Mouse (Mus musculus): ENCODE data around the gene Glod5. TPM values are rescaled to one million over a fixed set of nuclear protein-coding genes. Genes with fewer than 3 reads are reported as not detected.

Glod5 gene
- 0.19 TPM in 1 of 2 replicates, not detected in the other for polyA plus RNA-seq (2012; rRNA removed)

GRCm38 (mm10) chrX:8018286-8018685 lies at the start of gene Glod5:
Gene Glod5 (minus strand): TSS chrX:8018492.

GRCm38 (mm10) chrX:7977892-7978291 lies 40.4 kb downstream of the Glod5 start, which contains the start of gene Gata1:
Gene Gata1 (minus strand): TSS chrX:7978071.

Other genes starting within 250 kb of the Glod5 start
- 72.0 and 84.3 TPM in 2 replicates for gene Gripap1, start 228.7 kb downstream of the Glod5 start, polyA plus RNA-seq (2012; rRNA removed)
- 2.8 and 3.9 TPM in 2 replicates for gene Kcnd1, start 196.2 kb downstream of the Glod5 start, polyA plus RNA-seq (2012; rRNA removed)
- 43.7 and 56.6 TPM in 2 replicates for gene Otud5, start 177.1 kb downstream of the Glod5 start, polyA plus RNA-seq (2012; rRNA removed)
- gene Pim2, start 140.2 kb downstream of the Glod5 start, polyA plus RNA-seq (2012; rRNA removed) = 11.3 and 13.8 TPM in 2 replicates
- gene Slc35a2, start 134.5 kb downstream of the Glod5 start, polyA plus RNA-seq (2012; rRNA removed) = 15.1 and 29.0 TPM in 2 replicates
- 167 and 254 TPM in 2 replicates for gene Pqbp1, start 119.2 kb downstream of the Glod5 start, polyA plus RNA-seq (2012; rRNA removed)
- 52.5 and 81.8 TPM in 2 replicates for gene Timm17b, start 119.1 kb downstream of the Glod5 start, polyA plus RNA-seq (2012; rRNA removed)
- gene Gm10491, start 110.7 kb downstream of the Glod5 start, polyA plus RNA-seq (2012; rRNA removed) = not detected in 2 replicates
- gene Gm10490, start 109.0 kb downstream of the Glod5 start, polyA plus RNA-seq (2012; rRNA removed) = 0.29 TPM in 1 of 2 replicates, not detected in the other
- 14.0 and 40.0 TPM in 2 replicates for gene Pcsk1n, start 98.7 kb downstream of the Glod5 start, polyA plus RNA-seq (2012; rRNA removed)
- 0.07 and 0.11 TPM in 2 replicates for gene Eras, start 89.9 kb downstream of the Glod5 start, polyA plus RNA-seq (2012; rRNA removed)
- gene Hdac6, start 70.6 kb downstream of the Glod5 start, polyA plus RNA-seq (2012; rRNA removed) = 88.1 and 106 TPM in 2 replicates
- gene Gata1, start 40.4 kb downstream of the Glod5 start, polyA plus RNA-seq (2012; rRNA removed) = 9.1 and 11.0 TPM in 2 replicates
- 56.8 and 78.2 TPM in 2 replicates for gene Suv39h1, start 56.3 kb upstream of the Glod5 start, polyA plus RNA-seq (2012; rRNA removed)
- 1.7 and 1.8 TPM in 2 replicates for gene Was, start 72.0 kb upstream of the Glod5 start, polyA plus RNA-seq (2012; rRNA removed)
- 85.7 and 88.6 TPM in 2 replicates for gene Wdr13, start 114.4 kb upstream of the Glod5 start, polyA plus RNA-seq (2012; rRNA removed)
- gene Rbm3, start 127.4 kb upstream of the Glod5 start, polyA plus RNA-seq (2012; rRNA removed) = 596 and 658 TPM in 2 replicates
- gene Tbc1d25, start 157.7 kb upstream of the Glod5 start, polyA plus RNA-seq (2012; rRNA removed) = 10.1 and 13.4 TPM in 2 replicates
- gene Ebp, start 175.0 kb upstream of the Glod5 start, polyA plus RNA-seq (2012; rRNA removed) = 15.4 and 22.9 TPM in 2 replicates
- gene Porcn, start 188.0 kb upstream of the Glod5 start, polyA plus RNA-seq (2012; rRNA removed) = 18.3 and 35.3 TPM in 2 replicates
- 33.4 and 40.6 TPM in 2 replicates for gene Ftsj1, start 233.9 kb upstream of the Glod5 start, polyA plus RNA-seq (2012; rRNA removed)

Data from central nervous system, embryonic 11.5 days (tissue).